Mouse (Mus musculus) heart, embryonic 14.5 days (tissue): ENCODE results near the gene Dpagt1. TPM values are rescaled to one million over a fixed set of nuclear protein-coding genes. Genes with fewer than 3 reads are reported as not detected.

Experiments used
- ATAC-seq: fragments of 200-750 bp; cut with Nextera tagmentation; 2 replicates; pipeline ENCODE4 v1.8.0; 2017; ENCODE audit warnings: low read depth, moderate TSS enrichment; ENCODE audit not compliant: insufficient number of reproducible peaks, insufficient read depth, low FRiP score
- H3K27ac ChIP-seq, 2 experiments: fragments of 200-500 bp in 1 of 2; fragments of 300-500 bp in 1 of 2; sonication (generic) in 1 of 2; replicated peaks in 1 of 2; 2 replicates each; pipeline ENCODE4 v1.5.1; 2012 to 2014; ENCODE audit warnings: low read depth in 2 of 2, low read length in 2 of 2, control low read depth in 1 of 2, mild to moderate bottlenecking in 1 of 2, mixed read lengths in 1 of 2; ENCODE audit not compliant: control insufficient read depth in 1 of 2, insufficient read depth in 1 of 2
- H3K27me3 ChIP-seq: fragments of 300-500 bp; sonication (generic); 2 replicates; pipeline ENCODE4 v1.6.1; 2014; ENCODE audit warnings: mild to moderate bottlenecking, low read length, control low read depth; ENCODE audit not compliant: control insufficient read depth, insufficient read depth
- H3K36me3 ChIP-seq: fragments of 300-500 bp; sonication (generic); 2 replicates; pipeline ENCODE4 v1.6.1; 2014; ENCODE audit warnings: mild to moderate bottlenecking, control low read depth, low read length, mixed read lengths; ENCODE audit not compliant: control insufficient read depth, insufficient read depth
- H3K4me1 ChIP-seq, 2 experiments: fragments of 200-500 bp in 1 of 2; fragments of 300-500 bp in 1 of 2; sonication (generic) in 1 of 2; 2 replicates each; pipeline ENCODE4 v1.6.1; 2012 to 2014; ENCODE audit warnings: low read length in 2 of 2, control low read depth in 1 of 2, mixed read lengths in 1 of 2; ENCODE audit not compliant: control insufficient read depth in 2 of 2, insufficient read depth in 2 of 2
- H3K4me2 ChIP-seq: fragments of 300-500 bp; sonication (generic); 2 replicates; pipeline ENCODE4 v1.6.1; 2014; ENCODE audit warnings: mild to moderate bottlenecking, low read length
- H3K4me3 ChIP-seq, 2 experiments: fragments of 200-500 bp in 1 of 2; fragments of 300-500 bp in 1 of 2; sonication (generic) in 1 of 2; 2 replicates each; pipeline ENCODE4 v1.5.1; 2012 to 2014; ENCODE audit warnings: low read length in 2 of 2, mild to moderate bottlenecking in 2 of 2, control low read depth in 1 of 2, low read depth in 1 of 2, moderate library complexity in 1 of 2; ENCODE audit not compliant: control insufficient read depth in 1 of 2, insufficient read depth in 1 of 2
- H3K9ac ChIP-seq: fragments of 300-500 bp; sonication (generic); 2 replicates; pipeline ENCODE4 v1.6.1; 2014; ENCODE audit warnings: mild to moderate bottlenecking, low read length
- H3K9me3 ChIP-seq: fragments of 300-500 bp; sonication (generic); 2 replicates; pipeline ENCODE4 v1.6.1; 2016; ENCODE audit warnings: low read length, control low read depth; ENCODE audit not compliant: control insufficient read depth
- WGBS: fragments of 180-500 bp; shearing (Covaris S2); extraction: QIAGEN DNeasy Blood & Tissue Kit; methylation state at CpG from one replicate; pipeline ENCODE4 v1.1.7; 2014; 5-methylcytosine and 5-hydroxymethylcytosine counted together
- polyA plus RNA-seq: library from polyadenylated mRNA; unstranded; fragments of >200 nt; fragmentation: Nextera tagmentation; extraction: Ambion mirVana; gene quantifications from 2 replicates; pipeline ENCODE4 v1.2.1, GENCODE M21; 2014

Gene Dpagt1
- polyA plus RNA-seq, 1 experiment from 2014 or later, result 37.8 TPM

- WGBS, result 22% methylated on average over 27 of the region's 27 CpGs
- peaks cover 39% of the 10 kb centered on the region for H3K36me3 ChIP-seq
- H3K27ac ChIP-seq, result peak overlapping the region; percentile 18 to 48; a peak in 1 of 4 replicates
- ATAC-seq, result peak; percentile 52; the same call in 1 of the 2 replicates
- H3K4me2 ChIP-seq, result peak overlapping the region; percentile 43
- H3K27me3 ChIP-seq, result no peaks in the 10 kb centered on the region
- no peak overlapping the region; the same call in 1 of the 2 replicates for H3K9ac ChIP-seq
- no peaks in the 10 kb centered on the region for H3K9me3 ChIP-seq
- H3K4me1 ChIP-seq, result peaks cover 6% of the 10 kb centered on the region in 2 experiments; a peak in 3 of 4 replicates
- peak overlapping the region in 1 of 2 experiments; percentile 1; a peak in 1 of 4 replicates for H3K4me3 ChIP-seq
Observed at GRCm38 (mm10) chr9:44311136-44312134, 14.4 kb upstream of the Dpagt1 start.

GRCm38 (mm10) chr9:44313476-44314256 lies 12.2 kb upstream of the Dpagt1 start:
- WGBS, result 70% methylated on average over 19 of the region's 19 CpGs
- Histone ChIP-seq H3K27me3 (no peaks in the 10 kb centered on the region), H3K4me3 (no peak overlapping the region), H3K9ac (no peak overlapping the region), H3K4me1 (peaks cover 16 to 18% of the 10 kb centered on the region in 2 experiments), H3K9me3 (no peaks in the 10 kb centered on the region), H3K36me3 (peaks cover 42% of the 10 kb centered on the region), H3K27ac (no peak overlapping the region), H3K4me2 (no peak overlapping the region)
- ATAC-seq, result no peak

GRCm38 (mm10) chr9:44314257-44314547 lies 11.6 kb upstream of the Dpagt1 start:
- Histone ChIP-seq H3K4me2 (no peak overlapping the region), H3K9me3 (no peaks in the 10 kb centered on the region), H3K4me3 (no peak overlapping the region), H3K27ac (no peak overlapping the region), H3K4me1 (peaks cover 19 to 24% of the 10 kb centered on the region in 2 experiments), H3K9ac (no peak overlapping the region), H3K36me3 (peaks cover 42% of the 10 kb centered on the region), H3K27me3 (no peaks in the 10 kb centered on the region)
- no peak for ATAC-seq
- WGBS, result 69% methylated on average over 4 of the region's 4 CpGs

- ATAC-seq, result no peak
- WGBS, result 91% methylated on average over 18 of the region's 18 CpGs
Observed at GRCm38 (mm10) chr9:44314910-44315309, 10.9 kb upstream of the Dpagt1 start.

GRCm38 (mm10) chr9:44317452-44317851 lies 8.4 kb upstream of the Dpagt1 start:
- no peak for ATAC-seq
- H3K4me3 ChIP-seq, result no peak overlapping the region
- 0 out of 2 replicates have a peak overlapping the region, but pooled peaks have one; percentile 91 for H3K4me2 ChIP-seq

More at GRCm38 (mm10) chr9:44314910-44315309, 10.9 kb upstream of the Dpagt1 start:
- H3K9me3 ChIP-seq, result no peaks in the 10 kb centered on the region
- H3K4me2 ChIP-seq, result no peak overlapping the region
- no peak overlapping the region for H3K27ac ChIP-seq
- no peak overlapping the region for H3K9ac ChIP-seq
- no peaks in the 10 kb centered on the region for H3K27me3 ChIP-seq
- no peak overlapping the region for H3K4me3 ChIP-seq
- peaks cover 42% of the 10 kb centered on the region for H3K36me3 ChIP-seq
- H3K4me1 ChIP-seq, result peaks cover 19 to 25% of the 10 kb centered on the region in 2 experiments

GRCm38 (mm10) chr9:44318076-44318825 lies 7.6 kb upstream of the Dpagt1 start:
- Histone ChIP-seq H3K9ac (peak overlapping the region; percentile 91), H3K36me3 (peaks cover 33% of the 10 kb centered on the region), H3K27me3 (no peaks in the 10 kb centered on the region), H3K27ac (no peak overlapping the region), H3K4me3 (peak overlapping the region in 1 of 2 experiments; percentile 93; a peak in 1 of 4 replicates), H3K4me1 (peaks cover 13 to 25% of the 10 kb centered on the region in 2 experiments), H3K9me3 (no peaks in the 10 kb centered on the region), H3K4me2 (peak overlapping the region; percentile 91)
- 51% methylated on average over 5 of the region's 5 CpGs for WGBS
- ATAC-seq, result no peak

More at GRCm38 (mm10) chr9:44317452-44317851, 8.4 kb upstream of the Dpagt1 start:
- Histone ChIP-seq H3K9me3 (no peaks in the 10 kb centered on the region), H3K27ac (no peak overlapping the region), H3K36me3 (peaks cover 41% of the 10 kb centered on the region), H3K27me3 (no peaks in the 10 kb centered on the region), H3K9ac (no peak overlapping the region), H3K4me1 (peaks cover 13 to 25% of the 10 kb centered on the region in 2 experiments)
- 76% methylated on average over 4 of the region's 4 CpGs for WGBS

- Histone ChIP-seq H3K9me3 (no peaks in the 10 kb centered on the region), H3K4me2 (peak overlapping the region; percentile 91), H3K4me3 (peak overlapping the region; percentile 93 to 95; a peak in 3 of 4 replicates), H3K36me3 (peaks cover 28% of the 10 kb centered on the region), H3K9ac (peak overlapping the region; percentile 91), H3K4me1 (peaks cover 13 to 25% of the 10 kb centered on the region in 2 experiments), H3K27ac (no peak overlapping the region), H3K27me3 (no peaks in the 10 kb centered on the region)
- WGBS, result 34% methylated on average over 3 of the region's 3 CpGs
- ATAC-seq, result no peak
Observed at GRCm38 (mm10) chr9:44318826-44319095, 7.1 kb upstream of the Dpagt1 start.
